Mouse (Mus musculus) bone marrow macrophage, adult 2 months (primary cell): ENCODE results near the gene Klf15. TPM values are rescaled to one million over a fixed set of nuclear protein-coding genes. Genes with fewer than 3 reads are reported as not detected.
A peak's percentile ranks its signal among the peaks of the same experiment; 100 is the strongest.

ENCODE experiments used
- H3K27ac ChIP-seq: 2 replicates; pipeline ENCODE4 v1.5.1; 2012; ENCODE audit warnings: low read depth, low read length; ENCODE audit not compliant: insufficient read depth
- H3K4me1 ChIP-seq: 2 replicates; pipeline ENCODE4 v1.6.1; 2012; ENCODE audit warnings: low read length; ENCODE audit not compliant: control insufficient read depth, insufficient read depth
- H3K4me3 ChIP-seq: 2 replicates; pipeline ENCODE4 v1.5.1; 2012; ENCODE audit warnings: mild to moderate bottlenecking, low read length, moderate library complexity; ENCODE audit not compliant: insufficient read depth
- CTCF ChIP-seq: IDR thresholded peaks from 2 replicates; pipeline ENCODE4 v1.5.1; 2012; ENCODE audit warnings: low read depth, mild to moderate bottlenecking, low read length, moderate library complexity
- POLR2A ChIP-seq: IDR thresholded peaks from 2 replicates; pipeline ENCODE4 v1.6.1; 2012; ENCODE audit warnings: mild to moderate bottlenecking, low read depth, low read length, borderline replicate concordance
- polyA plus RNA-seq: library from polyadenylated mRNA; stranded (reverse); fragments of >200 nt; gene quantifications from 2 replicates; pipeline ENCODE4 v1.2.4, GENCODE M21; 2012; ENCODE audit not compliant: missing spikeins, insufficient read depth, insufficient read length

Klf15 gene
- polyA plus RNA-seq, 1 experiment = not detected

DNA sequence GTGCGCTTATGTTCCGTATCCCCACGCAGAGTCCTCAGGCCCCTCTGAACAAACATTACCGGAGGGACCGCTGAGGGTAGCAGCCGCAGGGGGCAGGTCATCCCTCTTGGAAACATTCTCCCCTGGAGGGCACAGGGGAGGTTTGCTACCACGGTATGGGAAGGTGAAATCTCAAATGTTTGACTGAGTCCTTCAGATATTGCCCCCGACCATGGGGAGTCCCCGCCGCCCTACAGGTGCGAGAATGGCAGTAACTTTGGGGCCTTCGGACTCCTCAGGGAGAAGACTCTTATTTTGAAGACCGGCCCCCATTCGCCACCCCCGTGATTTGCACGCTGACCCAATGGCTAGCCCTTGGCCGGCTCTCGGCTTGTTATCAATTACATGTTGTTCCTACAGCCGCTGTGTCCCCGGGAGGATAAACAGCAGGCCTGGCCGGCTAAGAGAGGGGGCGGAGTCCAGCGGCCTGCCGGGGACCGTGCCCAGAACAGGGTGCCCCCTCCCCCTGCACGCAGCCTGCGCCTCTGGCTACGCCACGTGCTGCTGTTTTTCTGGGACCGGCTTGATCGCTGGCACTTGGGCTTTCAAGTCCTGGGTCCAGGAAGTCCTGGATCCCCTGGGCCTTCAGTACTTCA, 969 bp downstream of the Klf15 start:
- H3K4me1 ChIP-seq = no peaks in the 10 kb centered on the region
- H3K27ac ChIP-seq = no peak overlapping the region
- TF ChIP-seq CTCF = no peak
- no peak for TF ChIP-seq POLR2A
- peak overlapping the region; percentile 59 for H3K4me3 ChIP-seq

DNA sequence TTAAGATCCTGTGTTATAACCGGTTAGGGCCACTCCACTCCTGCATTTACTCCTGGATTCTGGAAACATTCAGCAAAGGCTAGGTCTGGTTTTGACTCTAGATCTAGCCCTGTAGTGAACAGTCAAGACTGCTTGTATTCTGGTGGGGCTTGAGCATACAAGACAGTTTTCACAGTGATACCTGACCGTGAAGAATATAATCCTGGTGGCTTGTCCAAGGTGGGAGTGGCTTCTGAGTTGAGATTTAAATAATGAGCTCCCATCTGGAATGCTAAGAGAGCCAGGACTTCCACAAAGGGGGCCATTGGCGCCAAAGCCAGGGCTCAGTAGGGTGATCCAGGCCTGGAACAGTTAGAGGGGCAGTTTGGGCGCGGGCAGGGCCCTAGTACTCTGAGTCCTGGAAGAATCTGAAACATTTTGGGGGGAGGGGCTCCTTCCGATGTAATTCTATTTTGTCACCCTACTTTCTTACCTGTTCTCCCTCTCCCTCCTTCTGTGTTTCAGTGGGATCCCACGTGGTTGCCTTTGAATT, 1.6 kb downstream of the Klf15 start:
- Histone ChIP-seq H3K4me3 (no peak overlapping the region), H3K27ac (no peak overlapping the region), H3K4me1 (no peaks in the 10 kb centered on the region)
- TF ChIP-seq POLR2A = no peak
- no peak for TF ChIP-seq CTCF

DNA sequence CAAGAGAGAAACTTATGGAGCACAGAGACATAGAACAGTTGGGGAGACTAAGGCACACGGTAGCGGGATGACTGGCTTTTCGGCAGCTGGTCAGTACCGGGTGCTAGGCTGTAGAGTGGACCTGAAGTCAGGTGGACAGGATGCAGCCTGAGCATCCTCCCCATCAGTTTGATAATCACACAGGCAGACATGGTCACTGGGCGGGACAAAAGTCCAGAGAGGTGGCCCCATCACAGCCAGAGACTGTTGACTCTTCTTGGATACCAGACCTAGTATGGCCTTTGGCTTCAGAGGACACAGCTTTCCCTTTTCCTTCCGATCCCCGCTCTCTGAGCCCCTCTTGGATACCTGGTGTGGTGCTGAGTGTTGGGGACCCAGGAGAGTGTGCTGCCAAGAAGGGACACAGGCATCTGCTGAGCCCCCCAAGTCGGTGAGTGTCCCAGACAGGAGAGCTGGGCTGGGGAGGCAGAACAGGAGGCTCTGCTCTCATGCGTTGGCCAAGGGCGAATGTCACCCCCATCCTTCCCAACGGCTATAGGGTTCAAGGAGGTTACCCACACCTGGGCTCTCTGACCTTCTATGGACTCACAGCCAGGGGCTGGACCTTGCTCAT, 2.8 kb downstream of the Klf15 start:
- H3K27ac ChIP-seq = no peak overlapping the region
- H3K4me1 ChIP-seq = no peaks in the 10 kb centered on the region

DNA sequence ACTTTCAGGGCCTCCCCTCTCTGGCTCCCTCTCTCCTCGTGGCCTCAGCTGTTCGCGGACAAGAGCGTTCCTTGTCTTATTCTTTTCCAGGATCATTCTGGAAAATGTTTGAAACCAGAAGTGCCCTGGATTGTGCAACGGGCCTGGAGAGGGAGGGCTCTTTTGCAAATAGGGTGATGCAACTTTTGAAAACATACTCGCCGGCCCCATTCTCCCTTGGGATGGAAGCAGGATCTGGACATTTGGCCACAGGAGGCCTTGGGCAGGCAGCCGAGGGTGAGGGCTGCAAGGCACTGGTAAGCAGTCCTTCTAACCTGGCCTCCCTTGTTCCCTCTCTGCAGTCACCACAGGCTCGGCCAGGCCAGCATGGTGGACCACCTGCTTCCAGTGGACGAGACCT, 3.7 kb downstream of the Klf15 start:
- TF ChIP-seq POLR2A (no peak), CTCF (no peak)
- H3K27ac ChIP-seq = no peak overlapping the region
- H3K4me3 ChIP-seq = no peak overlapping the region
- H3K4me1 ChIP-seq = no peaks in the 10 kb centered on the region

More for the DNA sequence above, 2.8 kb downstream of the Klf15 start:
- TF ChIP-seq CTCF = no peak
- no peak for TF ChIP-seq POLR2A
- no peak overlapping the region for H3K4me3 ChIP-seq

DNA sequence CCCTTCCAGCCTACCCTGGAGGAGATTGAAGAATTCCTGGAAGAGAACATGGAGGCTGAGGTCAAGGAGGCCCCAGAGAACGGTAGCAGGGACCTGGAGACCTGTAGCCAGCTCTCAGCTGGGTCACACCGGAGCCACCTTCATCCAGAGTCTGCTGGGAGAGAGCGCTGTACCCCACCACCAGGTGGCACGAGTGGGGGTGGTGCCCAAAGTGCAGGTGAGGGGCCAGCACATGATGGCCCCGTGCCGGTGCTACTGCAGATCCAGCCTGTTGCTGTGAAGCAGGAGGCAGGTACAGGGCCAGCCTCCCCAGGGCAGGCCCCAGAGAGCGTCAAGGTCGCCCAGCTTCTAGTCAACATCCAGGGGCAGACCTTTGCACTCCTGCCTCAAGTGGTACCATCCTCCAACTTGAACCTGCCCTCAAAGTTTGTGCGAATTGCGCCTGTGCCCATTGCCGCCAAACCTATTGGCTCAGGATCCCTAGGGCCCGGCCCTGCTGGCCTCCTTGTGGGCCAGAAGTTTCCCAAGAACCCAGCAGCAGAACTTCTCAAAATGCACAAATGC, 4.6 kb downstream of the Klf15 start:
- no peaks in the 10 kb centered on the region for H3K4me1 ChIP-seq
- H3K27ac ChIP-seq = no peak overlapping the region
- no peak overlapping the region for H3K4me3 ChIP-seq
- TF ChIP-seq POLR2A (no peak), CTCF (no peak)

DNA sequence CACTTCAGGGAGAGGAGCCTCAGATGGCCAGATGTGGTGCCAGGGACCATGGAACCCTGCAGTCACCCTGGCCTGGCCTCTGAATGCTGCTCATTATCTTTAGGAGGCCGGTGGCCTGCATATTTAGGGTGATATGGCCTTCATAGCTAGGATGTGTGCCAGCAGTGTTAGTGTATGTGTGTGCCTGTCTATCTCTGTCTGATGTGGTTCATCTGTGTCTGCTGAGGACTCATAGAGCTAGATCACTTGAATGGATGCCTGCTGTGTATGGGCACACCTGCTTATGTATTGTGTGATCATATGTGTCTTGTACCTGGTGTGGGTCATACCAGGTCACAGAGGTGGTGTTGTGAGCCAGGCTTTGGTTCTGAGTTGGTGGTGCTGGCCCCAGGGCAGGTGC, 5.8 kb downstream of the Klf15 start:
- Histone ChIP-seq H3K4me1 (no peaks in the 10 kb centered on the region), H3K27ac (no peak overlapping the region), H3K4me3 (no peak overlapping the region)
- no peak for TF ChIP-seq POLR2A
- TF ChIP-seq CTCF = no peak

DNA sequence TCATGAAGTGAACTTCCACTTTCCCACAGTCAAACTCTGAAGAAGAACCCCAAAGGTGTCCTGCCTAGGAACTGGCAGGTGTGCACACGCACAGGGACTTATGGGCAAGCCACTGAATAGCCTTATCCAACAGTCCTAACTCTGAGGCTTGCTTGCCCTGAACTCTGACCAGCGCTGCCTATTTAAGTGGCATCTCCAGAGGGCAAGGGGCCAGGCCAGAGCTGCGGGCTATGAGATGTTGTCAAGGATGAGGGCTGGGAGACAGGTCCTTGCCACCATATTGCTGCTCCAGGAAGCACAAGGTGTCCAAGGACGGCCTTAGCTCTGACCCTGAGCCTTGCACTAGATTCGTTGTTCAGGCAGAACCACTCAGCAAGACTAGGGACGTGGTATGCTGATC, 6.7 kb downstream of the Klf15 start:
- Histone ChIP-seq H3K27ac (no peak overlapping the region), H3K4me1 (no peaks in the 10 kb centered on the region), H3K4me3 (no peak overlapping the region)
- TF ChIP-seq POLR2A (no peak), CTCF (no peak)

DNA sequence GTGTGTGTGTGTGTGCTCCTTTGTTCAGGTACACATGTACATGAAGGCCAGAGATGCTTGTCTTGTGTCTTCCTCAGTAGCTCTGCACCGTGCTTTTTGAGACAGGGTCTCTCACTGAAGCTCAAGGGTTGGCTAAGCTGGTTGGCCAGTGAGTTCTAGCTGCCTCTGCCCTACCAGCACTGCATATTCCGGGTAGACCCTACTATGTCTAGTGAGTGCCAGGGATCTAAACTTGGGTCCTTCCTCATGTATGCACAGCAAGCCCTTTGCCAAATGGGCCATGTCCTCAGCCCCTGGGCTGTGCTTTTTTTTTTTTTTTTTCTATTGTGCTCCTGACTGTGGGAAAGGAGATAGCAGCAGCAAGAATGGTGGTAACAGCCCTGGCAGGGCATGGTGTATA, 7.9 kb downstream of the Klf15 start:
- Histone ChIP-seq H3K4me3 (no peak overlapping the region), H3K4me1 (no peaks in the 10 kb centered on the region), H3K27ac (no peak overlapping the region)
- TF ChIP-seq POLR2A (no peak), CTCF (no peak)

DNA sequence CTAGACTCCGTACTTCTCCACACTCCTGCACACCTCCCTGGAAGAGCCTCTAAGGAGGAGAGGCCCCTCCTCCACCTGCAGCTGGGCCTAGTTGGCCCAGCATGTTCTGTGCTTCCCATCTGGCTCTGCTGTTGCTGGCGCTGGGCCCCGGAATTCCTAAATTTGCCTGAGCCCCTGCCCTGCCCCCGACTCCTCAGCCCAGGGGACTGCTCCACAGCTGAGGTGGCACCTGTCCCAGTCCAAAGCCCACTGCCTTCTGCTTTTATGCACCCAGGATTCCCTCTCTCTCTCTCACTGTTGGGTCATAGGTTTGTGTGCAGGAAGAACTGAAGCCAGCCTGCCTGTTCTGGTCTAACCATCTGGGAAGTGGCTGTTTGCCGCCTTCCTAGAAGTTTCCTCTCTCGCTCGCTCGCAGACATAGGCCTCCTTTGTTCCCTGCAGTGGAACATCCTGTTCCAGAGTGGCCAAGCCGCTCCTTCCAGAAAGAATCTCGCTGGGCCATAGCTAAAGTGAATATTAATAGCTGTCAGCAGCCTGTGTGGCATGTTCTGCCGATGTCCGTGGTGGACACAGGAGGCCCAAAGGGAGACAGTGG, 8.7 kb downstream of the Klf15 start:
- Histone ChIP-seq H3K4me1 (no peaks in the 10 kb centered on the region), H3K27ac (no peak overlapping the region), H3K4me3 (no peak overlapping the region)
- TF ChIP-seq POLR2A (no peak), CTCF (no peak)

DNA sequence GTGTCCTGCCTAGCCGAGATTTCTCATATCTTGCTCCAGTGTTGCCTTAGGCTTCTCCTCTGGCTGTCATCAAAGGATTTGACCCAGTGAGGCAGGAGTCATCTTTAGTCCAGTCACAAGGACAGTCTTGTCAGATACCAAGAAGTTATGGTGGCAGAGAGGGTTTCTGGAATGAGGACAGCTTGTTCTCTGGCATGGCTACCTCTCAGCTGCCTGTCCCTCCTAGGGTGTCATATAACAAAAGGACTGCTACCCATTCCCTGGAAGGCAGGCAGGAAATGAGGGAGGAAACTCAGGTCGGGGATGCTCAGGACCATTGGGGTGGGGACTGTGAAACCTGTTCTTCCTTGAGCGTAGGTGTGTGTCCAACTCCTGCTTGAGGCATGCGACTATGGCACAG, 9.7 kb downstream of the Klf15 start:
- Histone ChIP-seq H3K27ac (no peak overlapping the region), H3K4me3 (no peak overlapping the region), H3K4me1 (no peaks in the 10 kb centered on the region)
- TF ChIP-seq POLR2A = no peak
- TF ChIP-seq CTCF = no peak
